Mouse (Mus musculus) MEL (cell line): ENCODE data around the gene 1700013G24Rik.

ENCODE experiments used
- UBTF ChIP-seq: IDR thresholded peaks from 2 replicates; pipeline ENCODE4 v1.6.1; 2012; ENCODE audit warnings: low read depth, mild to moderate bottlenecking, inconsistent platforms, low read length, improper control_type of control experiment, moderate library complexity, borderline replicate concordance; ENCODE audit not compliant: insufficient read depth
- ZC3H11A ChIP-seq: IDR thresholded peaks from 2 replicates; pipeline ENCODE4 v1.6.1; 2012; ENCODE audit warnings: low read depth, mild to moderate bottlenecking, inconsistent platforms, low read length, improper control_type of control experiment

DNA sequence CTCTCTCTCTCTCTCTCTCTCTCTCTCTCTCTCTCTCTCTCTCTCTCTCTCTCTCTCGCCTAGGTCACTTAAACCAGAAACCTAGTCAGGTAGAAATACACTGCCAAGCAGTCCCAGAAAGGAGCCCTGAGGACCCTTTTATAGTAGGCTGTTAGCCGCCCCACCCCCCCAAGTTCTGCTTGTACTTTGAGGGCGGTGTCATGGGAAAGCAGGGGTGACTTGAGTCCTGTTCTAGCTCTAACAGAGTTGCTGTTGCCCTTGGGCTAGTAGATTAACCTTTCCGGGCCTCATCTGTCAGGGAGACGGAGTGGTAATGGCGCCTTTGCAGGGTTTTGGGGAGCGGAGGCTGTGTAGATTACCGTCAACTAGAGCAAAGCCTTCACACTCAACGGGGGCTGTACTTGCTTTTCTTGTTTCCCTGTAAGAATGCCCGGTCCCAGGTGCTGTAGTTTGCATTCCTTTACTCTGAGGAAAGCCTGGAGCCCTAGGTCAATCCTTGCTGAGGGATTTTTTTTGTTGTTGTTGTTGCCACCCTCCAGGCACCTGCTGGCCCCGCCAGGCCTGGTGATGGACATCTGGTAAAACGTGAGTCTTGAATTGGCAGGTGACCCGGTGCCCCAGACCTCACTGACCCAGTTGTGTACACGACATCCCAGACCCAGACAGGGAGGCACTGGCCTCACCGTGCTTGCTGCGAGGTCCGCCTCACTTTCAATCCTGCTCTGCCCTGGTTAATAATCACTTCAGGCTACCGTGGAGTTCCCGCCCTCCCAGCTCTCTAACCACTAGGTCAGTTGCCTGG lies 27.3 kb downstream of the 1700013G24Rik start:
- TF ChIP-seq UBTF, result no peak
- TF ChIP-seq ZC3H11A, result no peak
